Mouse (Mus musculus) embryo, embryonic 11.5 days (tissue): ENCODE results near the gene Dll1.

Experiments used
- DNase-seq: peaks from one replicate; pipeline ENCODE4 v3.0.0-alpha.2; 2012; ENCODE audit warnings: low read depth, low spot score

Dll1 gene

GRCm38 (mm10) chr17:15376494-15377181 is at the start of gene Dll1:
TSS of gene Dll1 (minus strand) at chr17:15376872.
- no peak for DNase-seq

DNA sequence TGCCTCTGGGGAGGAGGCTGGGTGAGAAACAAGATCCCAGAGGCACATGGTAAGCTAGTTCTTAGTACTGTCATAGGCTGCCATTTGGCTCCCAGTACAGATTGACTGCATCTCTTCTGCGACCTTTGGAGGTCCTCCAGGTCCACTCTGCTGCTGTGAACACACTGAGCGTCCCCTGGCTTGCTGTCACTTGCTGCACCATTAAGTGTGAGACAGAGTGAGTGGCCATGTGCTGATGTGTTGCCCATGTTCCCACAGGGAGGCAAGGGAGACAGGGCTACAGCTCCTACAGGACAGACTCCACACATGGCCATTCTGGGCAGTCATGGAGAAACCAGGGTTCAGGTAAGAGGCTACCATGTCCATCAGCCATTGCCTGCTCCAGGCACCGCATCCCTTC is 49.3 kb upstream of the Dll1 start:
- no peak for DNase-seq

- DNase-seq = no peak
Measured at GRCm38 (mm10) chr17:15423080-15423765, 46.6 kb upstream of the Dll1 start.

- no peak for DNase-seq
Measured at GRCm38 (mm10) chr17:15422666-15423065, 46.0 kb upstream of the Dll1 start.

- DNase-seq = no peak
Measured at GRCm38 (mm10) chr17:15421446-15421845, 44.8 kb upstream of the Dll1 start.

- DNase-seq = no peak
Measured at GRCm38 (mm10) chr17:15420021-15420603, 43.4 kb upstream of the Dll1 start.

- DNase-seq = no peak
Measured at GRCm38 (mm10) chr17:15419534-15419933, 42.9 kb upstream of the Dll1 start.

DNA sequence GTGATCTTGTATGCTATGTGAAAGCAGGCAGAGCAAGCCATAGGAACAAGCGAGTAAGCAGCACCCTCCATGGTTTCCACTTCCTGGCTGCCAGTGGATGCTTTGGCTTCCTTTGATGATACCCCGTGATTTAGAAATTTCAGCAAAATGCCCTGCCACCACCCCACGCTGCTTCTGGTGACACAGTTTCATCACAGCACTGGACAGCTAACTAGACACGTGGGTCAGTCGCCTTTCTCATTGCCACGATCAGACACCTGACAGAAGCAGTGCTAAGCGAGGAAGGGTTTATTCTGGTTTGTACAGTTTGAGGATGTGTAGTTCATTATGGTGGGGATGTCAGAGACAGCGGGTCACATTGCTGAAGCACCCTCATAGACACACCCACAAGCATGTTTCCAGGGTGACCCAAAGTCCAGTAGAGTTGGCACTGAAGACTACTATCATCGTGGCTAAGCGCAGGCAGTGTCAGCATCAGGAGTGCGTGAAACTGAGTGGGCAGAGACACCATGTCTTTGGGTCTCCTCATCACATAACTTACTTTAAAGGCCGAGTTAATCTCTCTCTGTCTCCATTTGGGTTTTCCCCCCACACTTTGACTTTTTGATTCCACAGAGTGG is 40.0 kb upstream of the Dll1 start:
- DNase-seq = no peak

DNA sequence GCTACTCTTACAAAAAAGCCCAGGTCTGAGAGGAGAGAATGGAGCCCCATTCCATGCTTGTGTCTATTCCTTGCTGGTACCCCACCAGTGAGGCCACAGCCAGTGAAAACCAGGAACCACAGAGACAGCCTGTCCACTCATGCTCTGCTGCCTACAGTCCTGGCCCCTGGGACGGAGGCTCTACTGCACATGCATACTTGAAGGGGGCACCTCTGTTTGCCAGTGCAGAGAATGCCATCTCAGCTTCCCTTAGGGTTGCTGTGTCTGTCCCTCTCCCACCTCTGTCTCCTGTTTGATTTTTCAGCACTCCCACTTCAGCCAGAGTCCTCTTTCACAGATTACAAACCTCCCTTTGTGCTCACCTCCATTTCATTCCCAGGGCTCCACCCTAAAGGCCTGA is 34.2 kb upstream of the Dll1 start:
- no peak for DNase-seq

- DNase-seq = no peak
Measured at GRCm38 (mm10) chr17:15409261-15409660, 32.6 kb upstream of the Dll1 start.

- no peak for DNase-seq
Measured at GRCm38 (mm10) chr17:15406576-15406975, 29.9 kb upstream of the Dll1 start.

- no peak for DNase-seq
Measured at GRCm38 (mm10) chr17:15401716-15402115, 25.0 kb upstream of the Dll1 start.

DNA sequence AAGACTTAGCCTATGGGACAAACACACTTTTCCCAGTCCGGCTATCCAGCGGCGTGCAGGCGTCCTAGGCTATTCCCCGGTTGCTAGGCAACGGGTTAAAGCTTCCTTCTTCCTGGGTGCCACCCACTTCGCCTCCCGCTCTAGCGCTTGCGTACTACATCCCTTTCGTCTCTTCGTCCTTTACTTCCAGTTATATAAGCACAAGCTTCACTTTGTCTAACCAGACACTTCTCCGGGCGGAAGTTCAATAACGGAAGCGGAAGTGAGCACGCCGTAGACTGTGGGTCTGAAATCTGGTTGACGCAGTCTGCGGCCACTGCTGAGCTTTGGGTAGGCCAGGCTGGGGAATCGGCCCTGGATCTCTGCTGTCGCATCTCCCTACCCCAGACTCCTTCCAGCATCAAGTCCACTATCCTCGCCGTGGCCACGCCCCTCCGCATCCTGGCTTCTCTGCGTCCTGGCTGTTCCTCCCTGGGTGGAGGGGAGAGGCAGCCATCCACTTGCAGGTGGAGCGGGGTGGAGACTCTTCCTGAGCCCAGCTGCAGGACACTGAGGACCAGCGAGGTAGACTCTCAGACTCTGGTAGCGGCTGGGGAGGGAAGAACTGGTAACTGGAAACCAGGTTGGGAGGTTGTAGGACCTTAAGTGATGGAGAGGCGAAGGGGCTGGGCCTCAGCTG is 19.5 kb upstream of the Dll1 start, which contains the start of gene Fam120b:
TSS of gene Fam120b (plus strand) at position 206 of the 679 bp plus-strand sequence.
- peak; percentile 88 for DNase-seq

GRCm38 (mm10) chr17:15389356-15389755 is 12.7 kb upstream of the Dll1 start:
- DNase-seq = no peak

GRCm38 (mm10) chr17:15388892-15389291 is 12.2 kb upstream of the Dll1 start:
- no peak for DNase-seq

DNA sequence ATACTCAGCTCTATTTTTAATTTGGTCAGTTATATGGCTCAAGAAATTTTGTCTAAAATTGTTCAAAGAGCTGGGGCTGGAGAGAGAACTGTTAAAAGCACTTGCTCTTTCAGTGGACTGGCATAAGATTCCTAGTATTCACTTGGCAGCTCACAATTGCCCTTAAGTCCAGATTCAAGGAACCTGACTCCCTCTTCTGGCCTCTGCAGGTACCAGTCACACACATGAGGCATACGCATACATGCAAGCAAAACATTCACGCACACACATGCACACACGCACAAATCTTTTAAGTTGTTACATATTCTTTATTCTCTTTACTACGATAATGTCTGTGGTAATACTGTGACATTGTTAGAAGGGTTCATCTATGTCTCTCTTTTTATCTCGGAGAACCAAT is 6.7 kb upstream of the Dll1 start:
- no peak for DNase-seq

- DNase-seq = no peak
Measured at GRCm38 (mm10) chr17:15381869-15382660, 5.4 kb upstream of the Dll1 start.

DNA sequence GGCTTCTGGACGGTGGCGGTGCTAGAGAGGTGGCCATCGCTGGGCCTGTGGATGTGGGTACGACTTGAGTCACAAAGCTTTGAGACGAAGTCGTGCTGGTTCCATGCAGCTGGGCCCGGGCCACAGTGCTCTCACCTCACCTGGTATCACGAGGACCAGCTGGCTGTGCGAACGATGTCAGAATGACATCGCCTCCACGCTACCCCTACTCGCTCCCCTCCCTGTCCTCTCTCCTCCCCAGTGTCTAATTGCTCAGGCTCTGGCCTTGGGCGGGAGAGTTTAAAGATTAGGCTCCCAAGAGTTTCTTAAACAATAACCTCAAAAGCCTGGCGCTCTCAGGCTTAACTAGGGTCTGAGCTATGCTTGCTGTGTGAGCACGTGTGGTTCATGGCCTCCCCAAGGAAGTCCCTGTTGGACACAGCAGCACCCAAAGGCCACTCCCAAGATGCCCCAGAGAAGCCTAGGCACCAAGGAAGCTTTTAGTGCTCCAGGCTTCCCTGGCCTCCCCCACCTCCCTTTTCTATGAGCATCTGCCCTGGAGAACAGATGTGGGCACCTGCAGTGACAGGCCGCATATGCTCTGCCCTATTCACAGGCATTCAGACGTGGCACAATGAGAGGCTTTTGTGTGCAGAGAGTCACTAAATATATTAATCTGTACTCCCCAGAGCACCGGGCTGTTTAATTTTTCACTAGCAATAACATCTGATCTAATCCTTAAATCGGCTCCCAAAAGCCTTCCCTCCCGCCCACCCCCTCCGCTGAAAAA is 4.6 kb upstream of the Dll1 start:
- no peak for DNase-seq

DNA sequence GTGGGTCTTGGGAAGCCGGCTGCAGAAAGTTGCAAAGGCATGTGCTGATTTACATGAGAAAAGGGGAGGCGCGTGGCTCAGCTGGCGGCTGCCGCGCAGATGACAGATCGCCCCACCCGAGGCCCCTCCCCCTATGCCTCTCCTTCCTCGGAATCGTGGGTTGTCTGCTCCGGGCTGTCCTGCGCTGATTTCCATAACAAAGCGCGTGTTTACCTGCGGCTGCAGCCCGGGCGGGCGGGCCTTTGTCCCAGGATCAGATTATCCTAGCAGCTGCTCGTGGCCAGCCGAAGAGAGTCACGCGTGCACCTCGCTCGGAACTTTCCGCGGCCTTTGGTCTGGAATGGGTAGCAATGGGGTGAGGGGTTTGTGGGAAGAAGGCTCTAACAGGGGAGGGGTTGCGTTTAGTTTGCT is 4.0 kb upstream of the Dll1 start:
- no peak for DNase-seq
